Comparison of ENCODE assay signal across 8 mouse cellular contexts in the genomic region with DNA sequence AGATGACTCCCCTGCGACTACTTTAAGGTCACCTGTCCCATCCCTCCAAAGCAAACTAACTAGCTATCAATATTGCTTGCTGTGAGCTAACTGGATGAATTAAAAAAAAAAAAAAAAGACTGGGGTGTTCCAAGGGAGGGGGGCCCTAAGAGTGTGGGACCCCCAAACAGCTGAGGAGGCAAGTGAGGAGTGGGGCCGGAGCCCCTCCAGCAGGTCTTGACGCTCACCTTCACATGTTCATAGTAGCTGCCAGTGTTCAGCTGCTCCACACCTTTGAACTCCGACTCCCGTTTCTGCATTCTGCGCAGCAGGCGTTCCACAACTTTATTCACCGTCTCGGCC. TPM values are rescaled to one million over a fixed set of nuclear protein-coding genes. Genes with fewer than 3 reads are reported as not detected.
A peak's percentile ranks its signal among the peaks of the same experiment; 100 is the strongest.
DNase-seq lines count a peak whose midpoint lies in the region; ATAC-seq and TF ChIP-seq lines count a peak whose summit lies in the region.

No protein-coding gene starts in this region.

- no peak for TF ChIP-seq CTCF in E14TG2a.4 (conservative IDR thresholded peaks at IDR 0.05; ENCODE audit: low read length)

- H3K27me3 ChIP-seq in heart, embryonic 13.5 days (replicated peaks): peaks cover 83% of the 10 kb centered on the region
- H3K27me3 ChIP-seq in E14TG2a.4 (ENCODE audit: insufficient read depth, low read length): peaks cover 63% of the 10 kb centered on the region
- H3K27me3 ChIP-seq in forebrain, embryonic 16.5 days (replicated peaks; ENCODE audit: control insufficient read depth, insufficient read depth, low read length): peaks cover 48% of the 10 kb centered on the region

- H3K4me3 ChIP-seq in heart, embryonic 13.5 days: peak overlapping the region; percentile 57
- peak overlapping the region; percentile 78 for H3K4me3 ChIP-seq in E14TG2a.4 (replicated peaks; ENCODE audit: low read length)
- peak overlapping the region; percentile 39 for H3K4me3 ChIP-seq in forebrain, embryonic 16.5 days (replicated peaks; ENCODE audit: low read length)
- H3K4me3 ChIP-seq in macrophage (ENCODE audit: inconsistent target): peak overlapping the region; percentile 87

- ATAC-seq in heart, embryonic 13.5 days (ENCODE audit: extremely low read depth, insufficient number of reproducible peaks, low FRiP score, low TSS enrichment): no peak
- no peak for ATAC-seq in forebrain, embryonic 16.5 days
- ATAC-seq in megakaryocyte-erythroid progenitor cell, adult 5-6 weeks (replicated peaks; ENCODE audit: low FRiP score, low TSS enrichment, poor library complexity, severe bottlenecking): no peak

- H3K9me3 ChIP-seq in heart, embryonic 13.5 days: no peaks in the 10 kb centered on the region
- H3K9me3 ChIP-seq in E14TG2a.4 (ENCODE audit: low read length): no peaks in the 10 kb centered on the region
- no peaks in the 10 kb centered on the region for H3K9me3 ChIP-seq in forebrain, embryonic 16.5 days (ENCODE audit: control insufficient read depth, low read length)

- H3K9ac ChIP-seq in heart, embryonic 13.5 days: peak overlapping the region; percentile 75
- H3K9ac ChIP-seq in forebrain, embryonic 16.5 days (replicated peaks; ENCODE audit: low read depth, low read length): peak overlapping the region; percentile 45

- H3K79me2 ChIP-seq in macrophage (ENCODE audit: inconsistent target): peaks cover 53% of the 10 kb centered on the region

- peak overlapping the region; percentile 87 for H3K4me2 ChIP-seq in heart, embryonic 13.5 days
- peak overlapping the region; percentile 52 for H3K4me2 ChIP-seq in forebrain, embryonic 16.5 days (ENCODE audit: low read length)

- intact Hi-C loops in heart, postnatal 25 days (cut with DNase I): no loop called here
- intact Hi-C loops in left cerebral cortex, postnatal 4 days (cut with DNase I): no loop called here

- no peak for DNase-seq in heart, postnatal 25 days (ENCODE audit: low spot score)
- DNase-seq in left cerebral cortex, adult 8-10 months (ENCODE audit: low spot score in 2 of 2): no peak
- no peak for DNase-seq in left cerebral cortex, postnatal 4 days

- no peaks in the 10 kb centered on the region for H3K36me3 ChIP-seq in heart, embryonic 13.5 days
- H3K36me3 ChIP-seq in E14TG2a.4 (ENCODE audit: insufficient read depth, low read length): no peaks in the 10 kb centered on the region
- H3K36me3 ChIP-seq in forebrain, embryonic 16.5 days (ENCODE audit: control insufficient read depth, insufficient read depth): no peaks in the 10 kb centered on the region
- H3K36me3 ChIP-seq in macrophage (ENCODE audit: inconsistent target): no peaks in the 10 kb centered on the region

- peaks cover 18% of the 10 kb centered on the region for H3K4me1 ChIP-seq in heart, embryonic 13.5 days
- H3K4me1 ChIP-seq in E14TG2a.4 (replicated peaks; ENCODE audit: low read depth, low read length): peaks cover 28% of the 10 kb centered on the region
- peaks cover 10% of the 10 kb centered on the region for H3K4me1 ChIP-seq in forebrain, embryonic 16.5 days (replicated peaks; ENCODE audit: control insufficient read depth, insufficient read depth, low read length)

- WGBS in heart, embryonic 13.5 days: 10% methylated on average over 9 of the region's 9 CpGs
- 2% methylated on average over 9 of the region's 9 CpGs for WGBS in forebrain, embryonic 16.5 days
- 0% methylated on average over 9 of the region's 9 CpGs for WGBS in macrophage (ENCODE audit: missing documents)

- H3K27ac ChIP-seq in heart, embryonic 13.5 days (replicated peaks): no peak overlapping the region
- H3K27ac ChIP-seq in forebrain, embryonic 16.5 days (ENCODE audit: low read length): no peak overlapping the region
- peak overlapping the region; percentile 61 for H3K27ac ChIP-seq in macrophage

RNA-seq across cellular contexts. Expression of gene Cgas, which starts 0.8 kb away (rescaled TPM):
- 0.64 and 0.76 TPM in 2 replicates for polyA plus RNA-seq in heart, embryonic 13.5 days (2015; fragmentation: Nextera tagmentation; extraction: Ambion mirVana)
- under 1 TPM; 0.45 to 0.55 TPM for total RNA-seq in heart, postnatal 25 days (2021)
- 0.54 and 0.84 TPM in 2 replicates for polyA plus RNA-seq in forebrain, embryonic 16.5 days (2015; fragmentation: Nextera tagmentation; extraction: Ambion mirVana)
- 10 to 100 TPM in 25 of 26 experiments, 1 to 10 TPM in 1; 9.5 to 88.0 (median 26.2) TPM for total RNA-seq in macrophage (2018; cell fraction: chromatin; rRNA removed)
- total RNA-seq in macrophage (2018; cell fraction: cytosol; rRNA removed): 10 to 100 TPM in 7 of 26 experiments, 1 to 10 TPM in 19; 4.8 to 17.4 (median 9.1) TPM
- 10 to 100 TPM; 13.8 to 74.0 (median 27.1) TPM for total RNA-seq in macrophage (2018; cell fraction: nucleus; rRNA removed)
- 7.4 to 14.0 TPM (median 7.6 TPM) in 3 replicates for polyA plus RNA-seq in macrophage (2018)
- total RNA-seq in left cerebral cortex, adult 8-10 months (2022): 1 to 10 TPM in 1 of 4 experiments, under 1 TPM in 3; 0.52 to 1.1 (median 0.65) TPM
- 7.4 and 7.5 TPM in 2 replicates for total RNA-seq in megakaryocyte-erythroid progenitor cell, adult 5-6 weeks (2014; fragmentation: Nextera tagmentation)
- 6.9 and 8.9 TPM in 2 replicates for total RNA-seq in megakaryocyte-erythroid progenitor cell, adult 5-6 weeks (2017)
- under 1 TPM; 0.48 to 0.62 TPM for total RNA-seq in left cerebral cortex, postnatal 4 days (2021)

RNA-seq across cellular contexts. Expression of gene Mto1, which starts 5.8 kb away (rescaled TPM):
- 26.4 and 29.5 TPM in 2 replicates for polyA plus RNA-seq in heart, embryonic 13.5 days (2015; fragmentation: Nextera tagmentation; extraction: Ambion mirVana)
- 10 to 100 TPM; 24.5 to 25.5 TPM for total RNA-seq in heart, postnatal 25 days (2021)
- polyA plus RNA-seq in forebrain, embryonic 16.5 days (2015; fragmentation: Nextera tagmentation; extraction: Ambion mirVana): 30.7 and 31.1 TPM in 2 replicates
- total RNA-seq in macrophage (2018; cell fraction: chromatin; rRNA removed): 100 to 1,000 TPM in 7 of 26 experiments, 10 to 100 TPM in 19; 34.7 to 125 (median 77.7) TPM
- total RNA-seq in macrophage (2018; cell fraction: cytosol; rRNA removed): 10 to 100 TPM in 19 of 26 experiments, 1 to 10 TPM in 7; 7.1 to 16.2 (median 12.1) TPM
- total RNA-seq in macrophage (2018; cell fraction: nucleus; rRNA removed): 10 to 100 TPM; 17.7 to 63.0 (median 34.4) TPM
- polyA plus RNA-seq in macrophage (2018): 14.3 to 17.0 TPM (median 16.3 TPM) in 3 replicates
- 10 to 100 TPM; 22.9 to 29.3 (median 26.9) TPM for total RNA-seq in left cerebral cortex, adult 8-10 months (2022)
- total RNA-seq in megakaryocyte-erythroid progenitor cell, adult 5-6 weeks (2014; fragmentation: Nextera tagmentation): 30.2 and 38.8 TPM in 2 replicates
- total RNA-seq in megakaryocyte-erythroid progenitor cell, adult 5-6 weeks (2017): 45.1 and 55.7 TPM in 2 replicates
- total RNA-seq in left cerebral cortex, postnatal 4 days (2021): 10 to 100 TPM; 24.2 to 26.1 TPM

RNA-seq across cellular contexts. Expression of gene Gm17324, which starts 6.4 kb away (rescaled TPM):
- 0.51 and 0.71 TPM in 2 replicates for polyA plus RNA-seq in heart, embryonic 13.5 days (2015; fragmentation: Nextera tagmentation; extraction: Ambion mirVana)
- total RNA-seq in heart, postnatal 25 days (2021): not detected
- polyA plus RNA-seq in forebrain, embryonic 16.5 days (2015; fragmentation: Nextera tagmentation; extraction: Ambion mirVana): 1.0 and 1.3 TPM in 2 replicates
- under 1 TPM in 1 of 26 experiments, not detected in 25; 0.85 TPM for total RNA-seq in macrophage (2018; cell fraction: chromatin; rRNA removed)
- under 1 TPM in 7 of 26 experiments, not detected in 19; 0.15 to 0.29 (median 0.19) TPM for total RNA-seq in macrophage (2018; cell fraction: cytosol; rRNA removed)
- total RNA-seq in macrophage (2018; cell fraction: nucleus; rRNA removed): 1 to 10 TPM in 2 of 26 experiments, under 1 TPM in 2, not detected in 22; 0.75 to 1.2 (median 0.94) TPM
- not detected in 3 replicates for polyA plus RNA-seq in macrophage (2018)
- under 1 TPM; 0.40 to 0.54 (median 0.47) TPM for total RNA-seq in left cerebral cortex, adult 8-10 months (2022)
- not detected in 2 replicates for total RNA-seq in megakaryocyte-erythroid progenitor cell, adult 5-6 weeks (2014; fragmentation: Nextera tagmentation)
- total RNA-seq in megakaryocyte-erythroid progenitor cell, adult 5-6 weeks (2017): 0.65 TPM in 1 of 2 replicates, not detected in the other
- under 1 TPM in 1 of 2 experiments, not detected in 1; 0.66 TPM for total RNA-seq in left cerebral cortex, postnatal 4 days (2021)

RNA-seq across cellular contexts. Expression of gene Ddx43, which starts 46.6 kb away (rescaled TPM):
- 0.19 and 0.27 TPM in 2 replicates for polyA plus RNA-seq in heart, embryonic 13.5 days (2015; fragmentation: Nextera tagmentation; extraction: Ambion mirVana)
- not detected for total RNA-seq in heart, postnatal 25 days (2021)
- 0.25 and 0.30 TPM in 2 replicates for polyA plus RNA-seq in forebrain, embryonic 16.5 days (2015; fragmentation: Nextera tagmentation; extraction: Ambion mirVana)
- not detected for total RNA-seq in macrophage (2018; cell fraction: chromatin; rRNA removed)
- under 1 TPM in 1 of 26 experiments, not detected in 25; 0.04 TPM for total RNA-seq in macrophage (2018; cell fraction: cytosol; rRNA removed)
- total RNA-seq in macrophage (2018; cell fraction: nucleus; rRNA removed): under 1 TPM in 1 of 26 experiments, not detected in 25; 0.23 TPM
- polyA plus RNA-seq in macrophage (2018): not detected in 3 replicates
- total RNA-seq in left cerebral cortex, adult 8-10 months (2022): under 1 TPM in 2 of 4 experiments, not detected in 2; 0.25 to 0.33 TPM
- total RNA-seq in megakaryocyte-erythroid progenitor cell, adult 5-6 weeks (2014; fragmentation: Nextera tagmentation): not detected in 2 replicates
- total RNA-seq in megakaryocyte-erythroid progenitor cell, adult 5-6 weeks (2017): not detected in 2 replicates
- under 1 TPM in 1 of 2 experiments, not detected in 1; 0.20 TPM for total RNA-seq in left cerebral cortex, postnatal 4 days (2021)

RNA-seq across cellular contexts. Expression of gene Eef1a1, which starts 46.7 kb away (rescaled TPM):
- 3,078 and 3,363 TPM in 2 replicates for polyA plus RNA-seq in heart, embryonic 13.5 days (2015; fragmentation: Nextera tagmentation; extraction: Ambion mirVana)
- total RNA-seq in heart, postnatal 25 days (2021): 1,000 to 10,000 TPM; 1,031 to 1,197 TPM
- polyA plus RNA-seq in forebrain, embryonic 16.5 days (2015; fragmentation: Nextera tagmentation; extraction: Ambion mirVana): 3,742 and 4,125 TPM in 2 replicates
- total RNA-seq in macrophage (2018; cell fraction: chromatin; rRNA removed): 1,000 to 10,000 TPM in 11 of 26 experiments, 100 to 1,000 TPM in 15; 559 to 2,446 (median 950) TPM
- 1,000 to 10,000 TPM; 2,865 to 8,643 (median 4,877) TPM for total RNA-seq in macrophage (2018; cell fraction: cytosol; rRNA removed)
- total RNA-seq in macrophage (2018; cell fraction: nucleus; rRNA removed): 1,000 to 10,000 TPM; 1,048 to 3,060 (median 1,722) TPM
- polyA plus RNA-seq in macrophage (2018): 6,779 to 7,082 TPM (median 6,969 TPM) in 3 replicates
- total RNA-seq in left cerebral cortex, adult 8-10 months (2022): 1,000 to 10,000 TPM; 2,343 to 2,844 (median 2,594) TPM
- total RNA-seq in megakaryocyte-erythroid progenitor cell, adult 5-6 weeks (2014; fragmentation: Nextera tagmentation): 11,779 and 12,959 TPM in 2 replicates
- 14,853 and 18,691 TPM in 2 replicates for total RNA-seq in megakaryocyte-erythroid progenitor cell, adult 5-6 weeks (2017)
- 1,000 to 10,000 TPM; 5,205 to 5,346 TPM for total RNA-seq in left cerebral cortex, postnatal 4 days (2021)
